Mouse (Mus musculus) stomach, postnatal 0 days (tissue): ENCODE results near the gene Pde1c.

Source experiments
- CTCF ChIP-seq: IDR thresholded peaks from 2 replicates; pipeline ENCODE4 v1.5.1; 2016; ENCODE audit warnings: antibody characterized with exemption, low read depth, mild to moderate bottlenecking, moderate library complexity
- EP300 ChIP-seq: optimal IDR thresholded peaks from 2 replicates; pipeline ENCODE3; 2016; ENCODE audit warnings: antibody characterized with exemption

GRCm38 (mm10) chr6:56331432-56331831 is 237.5 kb downstream of the Pde1c start:
- TF ChIP-seq CTCF (no peak), EP300 (no peak)
